Mouse (Mus musculus) heart, postnatal 0 days (tissue): Measurements from ENCODE around the gene Ugt1a6b.

ENCODE experiments used
- CTCF ChIP-seq: IDR thresholded peaks from 2 replicates; pipeline ENCODE4 v1.5.1; 2016; ENCODE audit warnings: antibody characterized with exemption, control low read depth, low read depth
- EP300 ChIP-seq: IDR thresholded peaks from 2 replicates; pipeline ENCODE4 v1.6.1; 2016; ENCODE audit warnings: antibody characterized with exemption, low read depth

DNA sequence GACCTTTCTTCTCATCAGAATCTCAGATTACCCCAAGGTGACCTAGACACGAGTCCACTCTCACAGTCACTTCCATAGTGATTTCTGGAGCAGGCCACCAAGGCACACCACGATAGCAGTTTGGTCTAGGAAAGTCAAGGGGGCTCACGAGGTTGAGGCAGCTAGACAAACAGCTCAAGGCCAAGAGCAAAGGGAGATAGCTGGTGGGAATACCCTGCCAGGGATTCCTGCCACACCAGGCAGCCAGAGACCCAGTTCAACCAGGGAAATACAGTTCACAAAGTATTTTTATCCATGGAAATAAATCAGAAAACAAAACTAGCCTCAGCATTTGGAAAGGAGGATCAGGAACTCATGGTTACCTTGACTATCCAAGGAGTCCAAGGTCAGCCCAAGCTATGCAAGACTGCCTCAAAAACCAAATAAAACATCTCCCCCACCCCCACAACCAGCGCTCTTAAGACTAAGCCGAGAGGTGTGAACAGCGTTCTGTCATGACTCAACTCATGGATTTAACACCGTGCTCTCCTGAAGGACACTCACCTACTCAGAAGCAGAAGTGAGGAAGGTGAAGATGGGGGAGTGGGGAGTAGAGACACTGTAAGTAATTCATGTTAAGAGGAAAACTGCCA is 161.3 kb downstream of the Ugt1a6b start:
- no peak for TF ChIP-seq CTCF
- no peak for TF ChIP-seq EP300
